Mouse (Mus musculus): Measurements from ENCODE around the gene Atp8a2. TPM values are rescaled to one million over a fixed set of nuclear protein-coding genes. Genes with fewer than 3 reads are reported as not detected.
"Not testable (repeated sequence)": the region's sequence is repeated elsewhere in the genome, so short reads cannot be mapped to it uniquely, and the experiment has no call there.

Gene Atp8a2
- polyA plus RNA-seq, 1 experiment from 2014 or later = 10.8 TPM

- Histone ChIP-seq H3K4me3 (no peak overlapping the region), H3K4me2 (no peak overlapping the region), H3K9me3 (replicated peaks) (no peaks in the 10 kb centered on the region), H3K36me3 (no peaks in the 10 kb centered on the region), H3K27ac (ENCODE audit: poor library complexity, severe bottlenecking) (no peak overlapping the region), H3K9ac (no peak overlapping the region), H3K4me1 (replicated peaks) (peaks cover 15% of the 10 kb centered on the region; the same call in 1 of the 2 replicates), H3K27me3 (replicated peaks) (no peaks in the 10 kb centered on the region; the same call in 1 of the 2 replicates)
- WGBS = 71% methylated on average over 8 of the region's 8 CpGs
- no peak for ATAC-seq (ENCODE audit: insufficient number of reproducible peaks, low FRiP score)
Measured at GRCm38 (mm10) chr14:59737734-59738294, 459.2 kb downstream of the Atp8a2 start.

- no peaks in the 10 kb centered on the region; the same call in 1 of the 2 replicates for H3K27me3 ChIP-seq (replicated peaks)
- peaks cover 15% of the 10 kb centered on the region; the same call in 1 of the 2 replicates for H3K4me1 ChIP-seq (replicated peaks)
- no peak overlapping the region for H3K9ac ChIP-seq
- ATAC-seq (ENCODE audit: insufficient number of reproducible peaks, low FRiP score) = no peak
- H3K27ac ChIP-seq (ENCODE audit: poor library complexity, severe bottlenecking) = no peak overlapping the region
- WGBS = 61% methylated on average over 9 of the region's 9 CpGs
- H3K9me3 ChIP-seq (replicated peaks) = no peaks in the 10 kb centered on the region
- no peak overlapping the region for H3K4me3 ChIP-seq
- no peak overlapping the region for H3K4me2 ChIP-seq
- H3K36me3 ChIP-seq = no peaks in the 10 kb centered on the region
Measured at GRCm38 (mm10) chr14:59736861-59737700, 459.9 kb downstream of the Atp8a2 start.

GRCm38 (mm10) chr14:59730043-59730390 lies 467.0 kb downstream of the Atp8a2 start:
- no peak for ATAC-seq (ENCODE audit: insufficient number of reproducible peaks, low FRiP score)
- H3K27me3 ChIP-seq (replicated peaks) = 0 out of 2 replicates have a peak, but pooled peaks cover 4% of the 10 kb centered on the region

GRCm38 (mm10) chr14:59729298-59730042 lies 467.5 kb downstream of the Atp8a2 start:
- H3K9ac ChIP-seq = no peak overlapping the region
- no peak overlapping the region for H3K4me3 ChIP-seq
- 49% methylated on average over 3 of the region's 3 CpGs for WGBS
- no peak overlapping the region for H3K27ac ChIP-seq (ENCODE audit: poor library complexity, severe bottlenecking)
- no peaks in the 10 kb centered on the region for H3K4me1 ChIP-seq (replicated peaks)
- no peak for ATAC-seq (ENCODE audit: insufficient number of reproducible peaks, low FRiP score)
- no peaks in the 10 kb centered on the region for H3K36me3 ChIP-seq
- no peak overlapping the region for H3K4me2 ChIP-seq
- no peaks in the 10 kb centered on the region for H3K9me3 ChIP-seq (replicated peaks)
- H3K27me3 ChIP-seq (replicated peaks) = 0 out of 2 replicates have a peak, but pooled peaks cover 4% of the 10 kb centered on the region

More at GRCm38 (mm10) chr14:59730043-59730390, 467.0 kb downstream of the Atp8a2 start:
- Histone ChIP-seq H3K9me3 (replicated peaks) (no peaks in the 10 kb centered on the region), H3K9ac (no peak overlapping the region), H3K4me2 (no peak overlapping the region), H3K4me3 (no peak overlapping the region), H3K36me3 (no peaks in the 10 kb centered on the region), H3K4me1 (replicated peaks) (no peaks in the 10 kb centered on the region), H3K27ac (ENCODE audit: poor library complexity, severe bottlenecking) (no peak overlapping the region)
- WGBS = 65% methylated on average over 3 of the region's 3 CpGs

GRCm38 (mm10) chr14:59727016-59727415 lies 470.0 kb downstream of the Atp8a2 start:
- Histone ChIP-seq H3K9me3 (replicated peaks) (no peaks in the 10 kb centered on the region), H3K4me2 (no peak overlapping the region), H3K9ac (no peak overlapping the region), H3K27me3 (replicated peaks) (0 out of 2 replicates have a peak, but pooled peaks cover 4% of the 10 kb centered on the region), H3K27ac (ENCODE audit: poor library complexity, severe bottlenecking) (no peak overlapping the region), H3K4me3 (no peak overlapping the region), H3K36me3 (no peaks in the 10 kb centered on the region), H3K4me1 (replicated peaks) (peaks cover 3% of the 10 kb centered on the region; the same call in 1 of the 2 replicates)
- no peak for ATAC-seq (ENCODE audit: insufficient number of reproducible peaks, low FRiP score)
- WGBS = 66% methylated on average over 4 of the region's 4 CpGs

GRCm38 (mm10) chr14:59723163-59723562 lies 473.8 kb downstream of the Atp8a2 start:
- Histone ChIP-seq H3K4me2 (no peak overlapping the region), H3K27ac (ENCODE audit: poor library complexity, severe bottlenecking) (no peak overlapping the region), H3K4me1 (replicated peaks) (peaks cover 8% of the 10 kb centered on the region), H3K27me3 (replicated peaks) (no peaks in the 10 kb centered on the region), H3K36me3 (no peaks in the 10 kb centered on the region), H3K4me3 (no peak overlapping the region), H3K9me3 (replicated peaks) (no peaks in the 10 kb centered on the region), H3K9ac (no peak overlapping the region)
- ATAC-seq (ENCODE audit: insufficient number of reproducible peaks, low FRiP score) = no peak
- 73% methylated on average over 2 of the region's 2 CpGs for WGBS

GRCm38 (mm10) chr14:59721957-59722356 lies 475.0 kb downstream of the Atp8a2 start:
- Histone ChIP-seq H3K27me3 (replicated peaks) (no peaks in the 10 kb centered on the region), H3K4me1 (replicated peaks) (peaks cover 10% of the 10 kb centered on the region), H3K4me2 (no peak overlapping the region), H3K36me3 (no peaks in the 10 kb centered on the region), H3K9ac (no peak overlapping the region), H3K9me3 (replicated peaks) (no peaks in the 10 kb centered on the region), H3K4me3 (no peak overlapping the region), H3K27ac (ENCODE audit: poor library complexity, severe bottlenecking) (0 out of 2 replicates have a peak overlapping the region, but pooled peaks have one; percentile 21)
- WGBS = 49% methylated on average over 4 of the region's 4 CpGs
- ATAC-seq (ENCODE audit: insufficient number of reproducible peaks, low FRiP score) = no peak

GRCm38 (mm10) chr14:59721356-59721755 lies 475.6 kb downstream of the Atp8a2 start:
- H3K4me3 ChIP-seq = no peak overlapping the region
- no peak overlapping the region for H3K9ac ChIP-seq
- H3K27me3 ChIP-seq (replicated peaks) = no peaks in the 10 kb centered on the region
- no peaks in the 10 kb centered on the region for H3K36me3 ChIP-seq
- no peaks in the 10 kb centered on the region for H3K9me3 ChIP-seq (replicated peaks)
- H3K4me1 ChIP-seq (replicated peaks) = peaks cover 10% of the 10 kb centered on the region
- H3K27ac ChIP-seq (ENCODE audit: poor library complexity, severe bottlenecking) = no peak overlapping the region
- no peak overlapping the region for H3K4me2 ChIP-seq
- no peak for ATAC-seq (ENCODE audit: insufficient number of reproducible peaks, low FRiP score)
- 90% methylated on average over 3 of the region's 3 CpGs for WGBS

GRCm38 (mm10) chr14:59720386-59720785 lies 476.6 kb downstream of the Atp8a2 start:
- H3K27ac ChIP-seq (ENCODE audit: poor library complexity, severe bottlenecking) = no peak overlapping the region
- no peak overlapping the region for H3K4me3 ChIP-seq
- no peak overlapping the region for H3K4me2 ChIP-seq
- 80% methylated on average over 4 of the region's 4 CpGs for WGBS
- no peaks in the 10 kb centered on the region for H3K27me3 ChIP-seq (replicated peaks)
- no peaks in the 10 kb centered on the region for H3K36me3 ChIP-seq
- no peak for ATAC-seq (ENCODE audit: insufficient number of reproducible peaks, low FRiP score)
- H3K4me1 ChIP-seq (replicated peaks) = peaks cover 18% of the 10 kb centered on the region
- H3K9ac ChIP-seq = no peak overlapping the region
- no peaks in the 10 kb centered on the region for H3K9me3 ChIP-seq (replicated peaks)

GRCm38 (mm10) chr14:59716443-59717085 lies 480.4 kb downstream of the Atp8a2 start:
- peaks cover 11% of the 10 kb centered on the region for H3K4me1 ChIP-seq (replicated peaks)
- not testable (repeated sequence) for H3K27ac ChIP-seq (ENCODE audit: poor library complexity, severe bottlenecking); H3K36me3 ChIP-seq; H3K27me3 ChIP-seq (replicated peaks); H3K4me3 ChIP-seq; ATAC-seq (ENCODE audit: insufficient number of reproducible peaks, low FRiP score); H3K9ac ChIP-seq; H3K9me3 ChIP-seq (replicated peaks); H3K4me2 ChIP-seq
- WGBS = 63% methylated on average over 3 of the region's 3 CpGs
